In genomic region chr4:149440576-149440975, GRCm38 (mm10) we compare ENCODE assay signal across 25 mouse cellular contexts. TPM values are rescaled to one million over a fixed set of nuclear protein-coding genes. Genes with fewer than 3 reads are reported as not detected.
DNase-seq lines count a peak whose midpoint lies in the region; ATAC-seq and TF ChIP-seq lines count a peak whose summit lies in the region.
"Had no signal": no experiment of that assay in that cellular context is flagged by ENCODE, and none has a peak within 500 bp of the region (broad histone marks: within the 10 kb centered on the region; RNA-seq: fewer than 3 reads in every experiment).

No protein-coding gene starts in this region.

- no peak for TF ChIP-seq POLR2A in kidney, adult 2 months (IDR thresholded peaks at IDR 0.05; ENCODE audit: low read depth, low read length)
- no peak for TF ChIP-seq POLR2A in brain, embryonic 14.5 days (IDR thresholded peaks at IDR 0.05; ENCODE audit: borderline replicate concordance, extremely low read depth, insufficient read depth, insufficient read length, poor library complexity, severe bottlenecking)

- H3K27ac ChIP-seq in kidney, adult 2 months (ENCODE audit: insufficient read depth, low read depth, low read length) = no peak overlapping the region
- no peak overlapping the region for H3K27ac ChIP-seq in limb, embryonic 13.5 days
- H3K27ac ChIP-seq in limb, embryonic 10.5 days = no peak overlapping the region
- H3K27ac ChIP-seq: hindbrain, embryonic 10.5 days; limb, embryonic 12.5 days; liver, embryonic 14.5 days; lung, embryonic 15.5 days; midbrain, embryonic 15.5 days; neural tube, embryonic 13.5 days had no signal

- H3K4me3 ChIP-seq in kidney, adult 2 months (ENCODE audit: insufficient read depth, low read depth, low read length) = no peak overlapping the region
- H3K4me3 ChIP-seq in limb, embryonic 13.5 days = no peak overlapping the region
- no peak overlapping the region for H3K4me3 ChIP-seq in limb, embryonic 10.5 days
- H3K4me3 ChIP-seq: hindbrain, embryonic 10.5 days; limb, embryonic 12.5 days; lung, embryonic 15.5 days; midbrain, embryonic 15.5 days; myocyte; neural tube, embryonic 13.5 days had no signal

- H3K36me3 ChIP-seq in kidney, adult 2 months (ENCODE audit: control insufficient read depth, insufficient read depth, low read length) = no peaks in the 10 kb centered on the region
- H3K36me3 ChIP-seq in limb, embryonic 13.5 days = no peaks in the 10 kb centered on the region
- H3K36me3 ChIP-seq in limb, embryonic 10.5 days = no peaks in the 10 kb centered on the region
- H3K36me3 ChIP-seq: hindbrain, embryonic 10.5 days; limb, embryonic 12.5 days; lung, embryonic 15.5 days; midbrain, embryonic 15.5 days; neural tube, embryonic 13.5 days had no signal

- TF ChIP-seq CTCF in kidney, adult 2 months (conservative IDR thresholded peaks at IDR 0.05; ENCODE audit: insufficient read depth, insufficient read length, low read depth, low read length) = no peak
- TF ChIP-seq CTCF in brain, embryonic 14.5 days (IDR thresholded peaks at IDR 0.05; ENCODE audit: borderline replicate concordance, extremely low read depth, insufficient read depth, insufficient read length) = no peak

- DNase-seq in kidney, adult 2 months = peak; percentile 59
- DNase-seq in kidney, postnatal 25 days = no peak
- no peak for DNase-seq in limb, embryonic 10.5 days (ENCODE audit: low spot score)
- DNase-seq in brain, embryonic 14.5 days (ENCODE audit: low read depth) = peak; percentile 41
- DNase-seq in retina, embryonic 14.5 days (ENCODE audit: low spot score) = peak; percentile 66
- DNase-seq in cerebellum, adult 18-20 months = no peak
- DNase-seq in c-Kit-positive CD71-positive TER-119-positive erythroid progenitor cells, embryonic 14.5 days (ENCODE audit: low spot score) = no peak
- DNase-seq: adrenal gland, postnatal 14 days; cerebellum, adult 9-11 months; forebrain, postnatal 0 days; gastrocnemius, postnatal 14 days; heart, adult 11 months; layer of hippocampus, postnatal 36 days; lung, postnatal 36 days had no signal

- H3K4me1 ChIP-seq in kidney, adult 2 months (ENCODE audit: control insufficient read depth, insufficient read depth, low read length) = peaks cover 9% of the 10 kb centered on the region; the same call in 1 of the 2 replicates
- peaks cover 20% of the 10 kb centered on the region for H3K4me1 ChIP-seq in limb, embryonic 13.5 days
- H3K4me1 ChIP-seq in limb, embryonic 10.5 days = peaks cover 12% of the 10 kb centered on the region

- 32% methylated on average over 8 of the region's 8 CpGs for WGBS in kidney, adult 2 months
- WGBS in limb, embryonic 13.5 days = 38% methylated on average over 8 of the region's 8 CpGs
- WGBS in limb, embryonic 10.5 days = 70% methylated on average over 8 of the region's 8 CpGs

- H3K9ac ChIP-seq in limb, embryonic 13.5 days = no peak overlapping the region
- H3K9ac ChIP-seq: forebrain, postnatal 0 days; limb, embryonic 12.5 days; liver, embryonic 14.5 days; lung, embryonic 15.5 days; midbrain, embryonic 15.5 days; neural tube, embryonic 13.5 days had no signal

- no peaks in the 10 kb centered on the region for H3K9me3 ChIP-seq in limb, embryonic 13.5 days
- H3K9me3 ChIP-seq in limb, embryonic 10.5 days (replicated peaks) = no peaks in the 10 kb centered on the region
- H3K9me3 ChIP-seq: hindbrain, embryonic 10.5 days; limb, embryonic 12.5 days; lung, embryonic 15.5 days; midbrain, embryonic 15.5 days; neural tube, embryonic 13.5 days had no signal

- no peaks in the 10 kb centered on the region for H3K27me3 ChIP-seq in kidney, adult 2 months (replicated peaks; ENCODE audit: control insufficient read depth, insufficient read depth, low read length)
- no peaks in the 10 kb centered on the region for H3K27me3 ChIP-seq in limb, embryonic 13.5 days
- no peaks in the 10 kb centered on the region for H3K27me3 ChIP-seq in limb, embryonic 10.5 days (ENCODE audit: low read depth, poor library complexity, severe bottlenecking)
- H3K27me3 ChIP-seq: limb, embryonic 12.5 days; lung, embryonic 15.5 days; midbrain, embryonic 15.5 days; neural tube, embryonic 13.5 days had no signal

- ATAC-seq in limb, embryonic 13.5 days (ENCODE audit: low FRiP score, low read depth) = peak; percentile 18; the same call in 1 of the 2 replicates
- ATAC-seq: forebrain, postnatal 0 days; midbrain, embryonic 15.5 days had no signal

- H3K4me2 ChIP-seq in limb, embryonic 13.5 days (replicated peaks) = no peak overlapping the region
- H3K4me2 ChIP-seq: heart, embryonic 11.5 days; limb, embryonic 12.5 days; lung, embryonic 15.5 days; midbrain, embryonic 15.5 days; neural tube, embryonic 13.5 days had no signal

RNA-seq across cellular contexts. Expression of gene Ube4b, which starts 14.0 kb away (rescaled TPM):
- 49.5 and 56.5 TPM in 2 replicates for polyA plus RNA-seq in kidney, adult 2 months (2012; rRNA removed)
- polyA plus RNA-seq in limb, embryonic 13.5 days (2015; fragmentation: Nextera tagmentation; extraction: Ambion mirVana) = 47.5 and 53.9 TPM in 2 replicates
- 72.2 and 76.4 TPM in 2 replicates for polyA plus RNA-seq in limb, embryonic 10.5 days (2016; fragmentation: Nextera tagmentation; extraction: Ambion mirVana)
- polyA plus RNA-seq in brain, embryonic 14.5 days (2012; rRNA removed) = 76.5 and 131 TPM in 2 replicates

RNA-seq across cellular contexts. Expression of gene Rbp7, which starts 14.2 kb away (rescaled TPM):
- polyA plus RNA-seq in kidney, adult 2 months (2012; rRNA removed) = 2.0 and 2.9 TPM in 2 replicates
- polyA plus RNA-seq in limb, embryonic 13.5 days (2015; fragmentation: Nextera tagmentation; extraction: Ambion mirVana) = 0.37 and 0.41 TPM in 2 replicates
- not detected in 2 replicates for polyA plus RNA-seq in limb, embryonic 10.5 days (2016; fragmentation: Nextera tagmentation; extraction: Ambion mirVana)
- 0.21 TPM in 1 of 2 replicates, not detected in the other for polyA plus RNA-seq in brain, embryonic 14.5 days (2012; rRNA removed)
- polyA plus RNA-seq: hindbrain, embryonic 10.5 days; limb, embryonic 12.5 days; liver, embryonic 14.5 days; myocyte; neural tube, embryonic 13.5 days had no signal

RNA-seq across cellular contexts. Expression of gene Tmem274, which starts 36.6 kb away (rescaled TPM):
- polyA plus RNA-seq in kidney, adult 2 months (2012; rRNA removed) = 0.18 TPM in 1 of 2 replicates, not detected in the other
- polyA plus RNA-seq in limb, embryonic 13.5 days (2015; fragmentation: Nextera tagmentation; extraction: Ambion mirVana) = 0.55 and 0.99 TPM in 2 replicates
- 0.26 and 0.83 TPM in 2 replicates for polyA plus RNA-seq in limb, embryonic 10.5 days (2016; fragmentation: Nextera tagmentation; extraction: Ambion mirVana)
- polyA plus RNA-seq in brain, embryonic 14.5 days (2012; rRNA removed) = not detected in 2 replicates
- polyA plus RNA-seq: forebrain, postnatal 0 days; heart, embryonic 11.5 days; liver, embryonic 14.5 days; midbrain, embryonic 15.5 days; myocyte; neural tube, embryonic 13.5 days; small intestine, adult 2 months; urinary bladder, adult 2 months had no signal

RNA-seq across cellular contexts. Expression of gene Nmnat1, which starts 44.4 kb away (rescaled TPM):
- polyA plus RNA-seq in kidney, adult 2 months (2012; rRNA removed) = 17.9 and 21.9 TPM in 2 replicates
- 10.5 and 12.4 TPM in 2 replicates for polyA plus RNA-seq in limb, embryonic 13.5 days (2015; fragmentation: Nextera tagmentation; extraction: Ambion mirVana)
- polyA plus RNA-seq in limb, embryonic 10.5 days (2016; fragmentation: Nextera tagmentation; extraction: Ambion mirVana) = 16.1 and 16.8 TPM in 2 replicates
- 7.5 and 9.9 TPM in 2 replicates for polyA plus RNA-seq in brain, embryonic 14.5 days (2012; rRNA removed)

RNA-seq across cellular contexts. Expression of gene Lzic, which starts 44.5 kb away (rescaled TPM):
- polyA plus RNA-seq in kidney, adult 2 months (2012; rRNA removed) = 7.7 and 8.6 TPM in 2 replicates
- 55.8 and 62.5 TPM in 2 replicates for polyA plus RNA-seq in limb, embryonic 13.5 days (2015; fragmentation: Nextera tagmentation; extraction: Ambion mirVana)
- polyA plus RNA-seq in limb, embryonic 10.5 days (2016; fragmentation: Nextera tagmentation; extraction: Ambion mirVana) = 55.1 and 55.4 TPM in 2 replicates
- 31.7 and 32.0 TPM in 2 replicates for polyA plus RNA-seq in brain, embryonic 14.5 days (2012; rRNA removed)

Comparison
In these comparisons a context has a peak if more than half of its experiments do, and no peak if none do; other contexts are left out.
1. DNase-seq: peak in kidney, adult 2 months (single experiment), brain, embryonic 14.5 days (single experiment) and retina, embryonic 14.5 days (single experiment); none in kidney, postnatal 25 days (0 of 2), limb, embryonic 10.5 days (single experiment), cerebellum, adult 18-20 months (0 of 2) and c-Kit-positive CD71-positive TER-119-positive erythroid progenitor cells, embryonic 14.5 days (single experiment).